Mouse (Mus musculus) stomach, postnatal 0 days (tissue): ENCODE results near the gene Larp6. TPM values are rescaled to one million over a fixed set of nuclear protein-coding genes. Genes with fewer than 3 reads are reported as not detected.

ENCODE experiments used
- ATAC-seq: fragments of 200-750 bp; cut with Nextera tagmentation; 2 replicates; pipeline ENCODE4 v1.8.0; 2017; ENCODE audit not compliant: low FRiP score, low TSS enrichment
- DNase-seq: peaks from one replicate; pipeline ENCODE4 v3.0.0-alpha.2; 2016; ENCODE audit warnings: low spot score
- H3K27ac ChIP-seq: fragments of 300-500 bp; sonication (generic); replicated peaks from 2 replicates; pipeline ENCODE4 v1.5.1; 2014; ENCODE audit warnings: mild to moderate bottlenecking, control low read depth
- H3K27me3 ChIP-seq: fragments of 300-500 bp; sonication (generic); 2 replicates; pipeline ENCODE4 v1.6.1; 2014; ENCODE audit warnings: low read length; ENCODE audit not compliant: control insufficient read depth, insufficient read depth
- H3K36me3 ChIP-seq: fragments of 300-500 bp; sonication (generic); 2 replicates; pipeline ENCODE4 v1.6.1; 2014; ENCODE audit warnings: low read length, mixed read lengths; ENCODE audit not compliant: control insufficient read depth, insufficient read depth
- H3K4me1 ChIP-seq: fragments of 300-500 bp; sonication (generic); replicated peaks from 2 replicates; pipeline ENCODE4 v1.6.1; 2014; ENCODE audit warnings: antibody characterized with exemption; ENCODE audit not compliant: control insufficient read depth, insufficient read depth
- H3K4me2 ChIP-seq: fragments of 300-500 bp; sonication (generic); replicated peaks from 2 replicates; pipeline ENCODE4 v1.6.1; 2014; ENCODE audit warnings: low read depth, mild to moderate bottlenecking, control low read depth, moderate library complexity
- H3K4me3 ChIP-seq: fragments of 300-500 bp; sonication (generic); 2 replicates; pipeline ENCODE4 v1.5.1; 2014; ENCODE audit warnings: low read depth, low read length, control low read depth
- H3K9ac ChIP-seq: fragments of 300-500 bp; sonication (generic); 2 replicates; pipeline ENCODE4 v1.6.1; 2014; ENCODE audit warnings: mild to moderate bottlenecking, low read length, control low read depth, mixed read lengths
- H3K9me3 ChIP-seq: fragments of 300-500 bp; sonication (generic); 2 replicates; pipeline ENCODE4 v1.6.1; 2016; ENCODE audit warnings: low read length; ENCODE audit not compliant: control insufficient read depth
- CTCF ChIP-seq: IDR thresholded peaks from 2 replicates; pipeline ENCODE4 v1.5.1; 2016; ENCODE audit warnings: antibody characterized with exemption, low read depth, mild to moderate bottlenecking, moderate library complexity
- EP300 ChIP-seq: optimal IDR thresholded peaks from 2 replicates; pipeline ENCODE3; 2016; ENCODE audit warnings: antibody characterized with exemption
- WGBS: fragments of 180-500 bp; shearing (Covaris S2); extraction: QIAGEN DNeasy Blood & Tissue Kit; methylation state at CpG from one replicate; pipeline ENCODE4 v1.1.7; 2014; 5-methylcytosine and 5-hydroxymethylcytosine counted together
- polyA plus RNA-seq: library from polyadenylated mRNA; unstranded; fragments of >200 nt; fragmentation: Nextera tagmentation; extraction: Ambion mirVana; gene quantifications from 2 replicates; pipeline ENCODE4 v1.2.1, GENCODE M21; 2015

The Larp6 gene
- polyA plus RNA-seq, 1 experiment from 2014 or later = 1.8 TPM

- Histone ChIP-seq H3K4me2 (no peak overlapping the region), H3K27ac (no peak overlapping the region), H3K4me3 (no peak overlapping the region), H3K9me3 (no peaks in the 10 kb centered on the region), H3K36me3 (no peaks in the 10 kb centered on the region), H3K4me1 (no peaks in the 10 kb centered on the region; the same call in 1 of the 2 replicates), H3K9ac (no peak overlapping the region), H3K27me3 (no peaks in the 10 kb centered on the region)
- WGBS = 88% methylated on average over 5 of the region's 5 CpGs
- ATAC-seq = no peak
- TF ChIP-seq CTCF (no peak), EP300 (no peak)
- no peak for DNase-seq
Measured at GRCm38 (mm10) chr9:60708606-60709005, 4.2 kb upstream of the Larp6 start.

GRCm38 (mm10) chr9:60709721-60710120 is 3.1 kb upstream of the Larp6 start:
- 81% methylated on average over 6 of the region's 6 CpGs for WGBS
- Histone ChIP-seq H3K27me3 (no peaks in the 10 kb centered on the region), H3K4me1 (no peaks in the 10 kb centered on the region; the same call in 1 of the 2 replicates), H3K4me3 (no peak overlapping the region), H3K4me2 (no peak overlapping the region), H3K9ac (no peak overlapping the region), H3K36me3 (no peaks in the 10 kb centered on the region), H3K27ac (no peak overlapping the region), H3K9me3 (no peaks in the 10 kb centered on the region)
- ATAC-seq (no peak), DNase-seq (no peak)
- TF ChIP-seq EP300 = no peak
- TF ChIP-seq CTCF = no peak

GRCm38 (mm10) chr9:60712011-60712410 is 778 bp upstream of the Larp6 start:
- WGBS = 85% methylated on average over 5 of the region's 5 CpGs
- H3K9ac ChIP-seq = no peak overlapping the region
- H3K4me2 ChIP-seq = no peak overlapping the region
- no peaks in the 10 kb centered on the region for H3K27me3 ChIP-seq
- H3K4me1 ChIP-seq = no peaks in the 10 kb centered on the region; the same call in 1 of the 2 replicates
- no peaks in the 10 kb centered on the region for H3K36me3 ChIP-seq
- no peak for DNase-seq
- TF ChIP-seq CTCF = no peak
- no peak for TF ChIP-seq EP300
- no peak overlapping the region for H3K27ac ChIP-seq
- no peak overlapping the region for H3K4me3 ChIP-seq
- ATAC-seq = no peak
- H3K9me3 ChIP-seq = no peaks in the 10 kb centered on the region

- DNase-seq = no peak
- H3K9ac ChIP-seq = peak overlapping the region; percentile 76
- H3K27ac ChIP-seq = no peak overlapping the region
- no peak for TF ChIP-seq CTCF
- no peak for TF ChIP-seq EP300
- peak overlapping the region; percentile 98 for H3K4me2 ChIP-seq
- peak overlapping the region; percentile 58 for H3K4me3 ChIP-seq
- no peaks in the 10 kb centered on the region; the same call in 1 of the 2 replicates for H3K4me1 ChIP-seq
- no peaks in the 10 kb centered on the region for H3K9me3 ChIP-seq
- no peaks in the 10 kb centered on the region for H3K27me3 ChIP-seq
- WGBS = 62% methylated on average over 4 of the region's 4 CpGs
- no peak for ATAC-seq
- no peaks in the 10 kb centered on the region for H3K36me3 ChIP-seq
Measured at GRCm38 (mm10) chr9:60713616-60714015, 827 bp downstream of the Larp6 start.

- Histone ChIP-seq H3K4me2 (peak overlapping the region; percentile 98; the same call in 1 of the 2 replicates), H3K9ac (no peak overlapping the region)
- ATAC-seq = no peak
Measured at GRCm38 (mm10) chr9:60714191-60714590, 1.4 kb downstream of the Larp6 start.

GRCm38 (mm10) chr9:60715271-60715670 is 2.5 kb downstream of the Larp6 start:
- H3K9me3 ChIP-seq = no peaks in the 10 kb centered on the region

More at GRCm38 (mm10) chr9:60714191-60714590, 1.4 kb downstream of the Larp6 start:
- no peak for DNase-seq
- Histone ChIP-seq H3K27me3 (no peaks in the 10 kb centered on the region), H3K36me3 (no peaks in the 10 kb centered on the region), H3K4me3 (no peak overlapping the region), H3K9me3 (no peaks in the 10 kb centered on the region), H3K4me1 (no peaks in the 10 kb centered on the region; the same call in 1 of the 2 replicates), H3K27ac (no peak overlapping the region)
- 72% methylated on average over 6 of the region's 6 CpGs for WGBS
- TF ChIP-seq EP300 = no peak
- TF ChIP-seq CTCF = no peak

More at GRCm38 (mm10) chr9:60715271-60715670, 2.5 kb downstream of the Larp6 start:
- H3K4me1 ChIP-seq = no peaks in the 10 kb centered on the region; the same call in 1 of the 2 replicates
- TF ChIP-seq EP300 = no peak
- no peak for TF ChIP-seq CTCF
- no peaks in the 10 kb centered on the region for H3K27me3 ChIP-seq
- DNase-seq (no peak), ATAC-seq (no peak)
- WGBS = 89% methylated on average over 4 of the region's 4 CpGs
- H3K4me2 ChIP-seq = no peak overlapping the region
- no peak overlapping the region for H3K27ac ChIP-seq
- no peak overlapping the region for H3K4me3 ChIP-seq
- H3K9ac ChIP-seq = no peak overlapping the region
- H3K36me3 ChIP-seq = no peaks in the 10 kb centered on the region
